Mouse (Mus musculus) heart, postnatal 36 days (tissue): ENCODE measurements around the gene Zscan2. TPM values are rescaled to one million over a fixed set of nuclear protein-coding genes. Genes with fewer than 3 reads are reported as not detected.
A peak's percentile ranks its signal among the peaks of the same experiment; 100 is the strongest.

Experiments used
- DNase-seq, 2 experiments: peaks; one replicate each; pipeline ENCODE4 v3.0.0; 2021 to 2022
- intact Hi-C: fragments of 180-260 bp; cut with DNase I; formaldehyde crosslinking; loops from one replicate; pipeline ENCODE4 v1.15.1; 2025
- total RNA-seq, 2 experiments: library from RNA; stranded (reverse); gene quantifications; 2 replicates each; pipeline ENCODE4 v1.2.3; 2021

The Zscan2 gene
- total RNA-seq, 2 experiments from 2014 or later: 5.5 to 5.7 TPM

GRCm38 (mm10) chr7:80868686-80869085 is 8.0 kb downstream of the Zscan2 start:
- no peak for DNase-seq
- intact Hi-C loops: no loop called here

- intact Hi-C loops: no loop called here
- DNase-seq: no peak
Observed at GRCm38 (mm10) chr7:80873038-80873437, 12.3 kb downstream of the Zscan2 start.

GRCm38 (mm10) chr7:80873631-80874030 is 12.9 kb downstream of the Zscan2 start:
- no peak for DNase-seq
- intact Hi-C loops: no loop called here

- intact Hi-C loops: no loop called here
Observed at GRCm38 (mm10) chr7:80875727-80876126, 15.0 kb downstream of the Zscan2 start.

GRCm38 (mm10) chr7:80882830-80883505 is 22.2 kb downstream of the Zscan2 start:
- DNase-seq: no peak
- intact Hi-C loops: no loop called here

More at GRCm38 (mm10) chr7:80875727-80876126, 15.0 kb downstream of the Zscan2 start:
- no peak for DNase-seq

- intact Hi-C loops: loop anchor here (2.0 kb wide), 1 partner anchor 269 kb away; no protein-coding TSS in a partner anchor
- no peak for DNase-seq
Observed at GRCm38 (mm10) chr7:80885666-80886065, 24.9 kb downstream of the Zscan2 start.

- intact Hi-C loops: no loop called here
- no peak for DNase-seq
Observed at GRCm38 (mm10) chr7:80888595-80888994, 27.9 kb downstream of the Zscan2 start.

- peak; percentile 42 to 51 for DNase-seq
- intact Hi-C loops: no loop called here
Observed at GRCm38 (mm10) chr7:80889021-80889511, 28.3 kb downstream of the Zscan2 start.

GRCm38 (mm10) chr7:80889841-80890241 is 29.1 kb downstream of the Zscan2 start:
- DNase-seq: no peak
- intact Hi-C loops: no loop called here

GRCm38 (mm10) chr7:80893086-80893752 is 32.5 kb downstream of the Zscan2 start:
- intact Hi-C loops: no loop called here
- DNase-seq: no peak

- DNase-seq: peak in 1 of 2 experiments; percentile 26
- intact Hi-C loops: no loop called here
Observed at GRCm38 (mm10) chr7:80893753-80894129, 33.0 kb downstream of the Zscan2 start.

- intact Hi-C loops: no loop called here
- no peak for DNase-seq
Observed at GRCm38 (mm10) chr7:80894196-80894595, 33.5 kb downstream of the Zscan2 start.

- no peak for DNase-seq
- intact Hi-C loops: no loop called here
Observed at GRCm38 (mm10) chr7:80894815-80895519, 34.2 kb downstream of the Zscan2 start.

- intact Hi-C loops: no loop called here
Observed at GRCm38 (mm10) chr7:80897134-80897533, 36.4 kb downstream of the Zscan2 start.

GRCm38 (mm10) chr7:80897721-80898120 is 37.0 kb downstream of the Zscan2 start:
- intact Hi-C loops: no loop called here
- DNase-seq: no peak

More at GRCm38 (mm10) chr7:80897134-80897533, 36.4 kb downstream of the Zscan2 start:
- DNase-seq: no peak

GRCm38 (mm10) chr7:80900944-80901501 is 40.3 kb downstream of the Zscan2 start, which contains the start of gene Wdr73:
TSS of gene Wdr73 (minus strand) at chr7:80901269.
- DNase-seq: peak; percentile 88 to 91
- intact Hi-C loops: loop anchor here (2.0 to 5.0 kb wide), 3 partner anchors 92 to 251 kb away; partner anchors contain the start of gene Zfp592

GRCm38 (mm10) chr7:80901541-80902274 is 41.0 kb downstream of the Zscan2 start:
- DNase-seq: no peak
- intact Hi-C loops: loop anchor here (2.0 to 5.0 kb wide), 3 partner anchors 91 to 251 kb away; partner anchors contain the start of gene Zfp592

GRCm38 (mm10) chr7:80903625-80904422 is 43.1 kb downstream of the Zscan2 start:
- no peak for DNase-seq
- intact Hi-C loops: loop anchor here (2.0 to 5.0 kb wide), 3 partner anchors 43 to 248 kb away; partner anchors contain the start of gene Sec11a
